Mouse (Mus musculus) midbrain, postnatal 0 days (tissue): Measurements from ENCODE around the gene Tmc6. TPM values are rescaled to one million over a fixed set of nuclear protein-coding genes. Genes with fewer than 3 reads are reported as not detected.

Experiments
- ATAC-seq: fragments of 200-750 bp; cut with Nextera tagmentation; 2 replicates; pipeline ENCODE4 v1.8.0; 2017; ENCODE audit warnings: moderate number of reproducible peaks, mild to moderate bottlenecking, moderate TSS enrichment, moderate library complexity; ENCODE audit not compliant: low FRiP score
- DNase-seq: peaks from one replicate; pipeline ENCODE4 v3.0.0-alpha.2; 2015; ENCODE audit warnings: low spot score
- H3K27ac ChIP-seq: fragments of 300-500 bp; sonication (generic); 2 replicates; pipeline ENCODE4 v1.5.1; 2014; ENCODE audit warnings: low read depth, mild to moderate bottlenecking, low read length, mixed read lengths
- H3K27me3 ChIP-seq: fragments of 300-500 bp; sonication (generic); 2 replicates; pipeline ENCODE4 v1.6.1; 2014; ENCODE audit warnings: low read length, control low read depth, mixed read lengths; ENCODE audit not compliant: insufficient read depth
- H3K36me3 ChIP-seq: fragments of 300-500 bp; sonication (generic); 2 replicates; pipeline ENCODE4 v1.6.1; 2014; ENCODE audit warnings: low read length, control low read depth, mixed read lengths; ENCODE audit not compliant: insufficient read depth
- H3K4me1 ChIP-seq: fragments of 300-500 bp; sonication (generic); 2 replicates; pipeline ENCODE4 v1.6.1; 2014; ENCODE audit warnings: mild to moderate bottlenecking, control low read depth, antibody characterized with exemption, low read length, mixed read lengths; ENCODE audit not compliant: insufficient read depth
- H3K4me2 ChIP-seq: fragments of 300-500 bp; sonication (generic); 2 replicates; pipeline ENCODE4 v1.6.1; 2014; ENCODE audit warnings: low read depth, mild to moderate bottlenecking, low read length, mixed read lengths; ENCODE audit not compliant: poor library complexity, severe bottlenecking
- H3K4me3 ChIP-seq: fragments of 300-500 bp; sonication (generic); 2 replicates; pipeline ENCODE4 v1.5.1; 2014; ENCODE audit warnings: low read depth, mild to moderate bottlenecking, low read length, moderate library complexity
- H3K9ac ChIP-seq: fragments of 300-500 bp; sonication (generic); replicated peaks from 2 replicates; pipeline ENCODE4 v1.6.1; 2014; ENCODE audit warnings: mild to moderate bottlenecking, low read length, moderate library complexity, mixed read lengths; ENCODE audit not compliant: poor library complexity, severe bottlenecking
- H3K9me3 ChIP-seq: fragments of 300-500 bp; sonication (generic); 2 replicates; pipeline ENCODE4 v1.6.1; 2016; ENCODE audit warnings: low read length, control low read depth
- CTCF ChIP-seq: IDR thresholded peaks from 2 replicates; pipeline ENCODE4 v1.5.1; 2016; ENCODE audit warnings: antibody characterized with exemption, mild to moderate bottlenecking
- WGBS: fragments of 180-500 bp; shearing (Covaris S2); extraction: QIAGEN DNeasy Blood & Tissue Kit; methylation state at CpG from one replicate; pipeline ENCODE4 v1.1.7; 2014; 5-methylcytosine and 5-hydroxymethylcytosine counted together
- polyA plus RNA-seq: library from polyadenylated mRNA; unstranded; fragments of >200 nt; fragmentation: Nextera tagmentation; extraction: Ambion mirVana; gene quantifications from 2 replicates; pipeline ENCODE4 v1.2.1, GENCODE M21; 2015
- total RNA-seq: library from RNA; depleted of rRNA; stranded (reverse); fragments of >200 nt; gene quantifications from 2 replicates; pipeline ENCODE4 v1.2.3, GENCODE M21; 2014

Gene Tmc6
- total and polyA plus RNA-seq, 2 experiments from 2014 or later: 2.2 to 3.9 TPM

DNA sequence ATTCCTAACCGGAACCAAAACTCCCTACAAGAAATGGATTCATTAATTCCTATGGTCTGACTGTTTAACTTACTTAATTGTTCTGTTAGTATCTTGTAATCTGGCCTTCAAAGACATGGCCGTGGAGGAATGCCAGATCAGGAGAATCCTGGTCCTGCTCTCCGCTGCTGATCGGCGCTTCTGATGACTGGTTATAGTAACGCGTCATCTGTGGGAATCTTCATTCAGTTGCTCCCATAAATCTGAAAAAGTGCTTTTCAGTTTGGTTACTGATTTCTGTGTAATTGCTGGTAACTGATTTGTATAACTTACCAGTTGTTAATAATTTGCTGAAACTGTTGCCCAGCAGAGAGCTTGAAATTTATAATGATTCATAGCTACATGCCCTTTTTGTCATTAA lies 50.5 kb downstream of the Tmc6 start:
- Histone ChIP-seq H3K9me3 (no peaks in the 10 kb centered on the region), H3K4me1 (peaks cover 3% of the 10 kb centered on the region; the same call in 1 of the 2 replicates), H3K9ac (no peak overlapping the region), H3K4me3 (no peak overlapping the region), H3K4me2 (no peak overlapping the region), H3K27ac (no peak overlapping the region), H3K36me3 (peaks cover 22% of the 10 kb centered on the region), H3K27me3 (no peaks in the 10 kb centered on the region)
- 89% methylated on average over 7 of the region's 7 CpGs for WGBS
- ATAC-seq (no peak), DNase-seq (no peak)
- no peak for TF ChIP-seq CTCF

GRCm38 (mm10) chr11:117730490-117730838 lies 51.5 kb downstream of the Tmc6 start:
- H3K36me3 ChIP-seq: peaks cover 16% of the 10 kb centered on the region
- TF ChIP-seq CTCF: no peak
- H3K4me3 ChIP-seq: no peak overlapping the region
- 67% methylated on average over 4 of the region's 4 CpGs for WGBS
- H3K4me2 ChIP-seq: no peak overlapping the region
- H3K27me3 ChIP-seq: no peaks in the 10 kb centered on the region
- no peak overlapping the region for H3K9ac ChIP-seq
- H3K9me3 ChIP-seq: no peaks in the 10 kb centered on the region
- H3K4me1 ChIP-seq: peaks cover 3% of the 10 kb centered on the region; the same call in 1 of the 2 replicates
- no peak overlapping the region for H3K27ac ChIP-seq
- no peak for ATAC-seq
- no peak for DNase-seq

DNA sequence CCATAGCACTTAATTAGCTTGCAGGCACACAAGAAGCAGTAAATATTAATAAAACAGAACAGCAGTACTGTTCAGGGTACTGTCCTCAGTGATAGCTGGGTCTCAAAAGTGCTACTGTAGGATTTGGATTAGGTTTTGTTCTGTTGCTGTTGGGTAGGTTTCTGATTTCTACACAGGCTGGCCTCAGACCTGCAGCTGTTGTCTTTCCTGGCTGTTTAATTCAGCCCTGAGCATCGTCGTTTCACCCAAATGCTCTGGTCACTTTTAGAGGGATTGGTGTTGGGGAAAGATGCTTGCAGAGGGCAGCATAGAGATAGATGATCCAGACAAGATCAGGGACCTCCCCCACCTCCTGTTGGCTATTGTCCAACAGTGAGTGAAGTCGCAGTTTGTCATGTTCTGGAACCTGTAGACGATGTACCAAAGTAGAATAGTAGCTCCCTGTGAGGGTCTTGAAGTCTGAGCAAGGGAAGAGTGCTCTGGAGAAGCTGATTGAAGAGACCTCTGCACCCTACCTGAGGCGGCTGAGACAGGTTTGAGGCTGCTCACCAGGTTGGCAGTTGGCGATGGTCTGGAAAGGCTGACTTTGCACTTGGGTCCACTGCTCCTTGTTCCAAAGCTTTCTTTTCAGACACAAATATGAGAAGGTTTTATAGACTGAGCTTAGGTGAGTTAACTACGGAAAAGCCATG lies 52.1 kb downstream of the Tmc6 start:
- WGBS: 84% methylated on average over 7 of the region's 7 CpGs
- H3K27ac ChIP-seq: no peak overlapping the region
- H3K36me3 ChIP-seq: peaks cover 14% of the 10 kb centered on the region
- peaks cover 3% of the 10 kb centered on the region; the same call in 1 of the 2 replicates for H3K4me1 ChIP-seq
- H3K4me2 ChIP-seq: no peak overlapping the region
- ATAC-seq (no peak), DNase-seq (no peak)
- TF ChIP-seq CTCF: no peak
- no peaks in the 10 kb centered on the region for H3K27me3 ChIP-seq
- no peak overlapping the region for H3K9ac ChIP-seq
- H3K9me3 ChIP-seq: no peaks in the 10 kb centered on the region
- no peak overlapping the region for H3K4me3 ChIP-seq

- ATAC-seq (no peak), DNase-seq (no peak)
- WGBS: 92% methylated on average over 3 of the region's 3 CpGs
- no peak for TF ChIP-seq CTCF
- peaks cover 14% of the 10 kb centered on the region for H3K36me3 ChIP-seq
- H3K27ac ChIP-seq: no peak overlapping the region
- no peaks in the 10 kb centered on the region for H3K9me3 ChIP-seq
- peaks cover 3% of the 10 kb centered on the region; the same call in 1 of the 2 replicates for H3K4me1 ChIP-seq
- H3K27me3 ChIP-seq: no peaks in the 10 kb centered on the region
- H3K9ac ChIP-seq: no peak overlapping the region
- no peak overlapping the region for H3K4me2 ChIP-seq
- no peak overlapping the region for H3K4me3 ChIP-seq
Measured at GRCm38 (mm10) chr11:117729341-117729740, 52.7 kb downstream of the Tmc6 start.

DNA sequence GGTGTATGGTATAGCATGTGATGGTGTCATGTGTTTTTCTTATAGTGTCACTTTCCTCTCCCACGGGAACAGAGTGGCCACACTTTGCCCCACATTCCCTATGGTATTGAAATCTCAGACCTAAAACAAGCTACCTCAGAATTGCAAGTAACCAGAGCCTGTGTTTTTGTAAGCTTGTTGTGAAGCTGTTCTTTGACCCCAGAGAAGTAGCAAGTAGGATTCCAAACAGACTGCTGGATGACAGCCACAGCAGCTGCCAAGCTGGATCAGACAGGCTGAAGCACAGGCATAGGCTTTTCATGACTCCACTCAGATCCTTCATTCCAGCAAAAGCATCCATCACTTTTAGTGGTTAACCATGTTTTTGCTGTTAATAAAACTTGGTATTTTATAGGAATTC lies 53.2 kb downstream of the Tmc6 start:
- Histone ChIP-seq H3K27ac (no peak overlapping the region), H3K9ac (no peak overlapping the region), H3K4me2 (no peak overlapping the region), H3K27me3 (no peaks in the 10 kb centered on the region), H3K9me3 (no peaks in the 10 kb centered on the region), H3K36me3 (peaks cover 14% of the 10 kb centered on the region), H3K4me3 (no peak overlapping the region), H3K4me1 (peaks cover 3% of the 10 kb centered on the region; the same call in 1 of the 2 replicates)
- ATAC-seq (no peak), DNase-seq (peak; percentile 17)
- TF ChIP-seq CTCF: no peak
- WGBS: 82% methylated on average over 1 of the region's 1 CpGs

DNA sequence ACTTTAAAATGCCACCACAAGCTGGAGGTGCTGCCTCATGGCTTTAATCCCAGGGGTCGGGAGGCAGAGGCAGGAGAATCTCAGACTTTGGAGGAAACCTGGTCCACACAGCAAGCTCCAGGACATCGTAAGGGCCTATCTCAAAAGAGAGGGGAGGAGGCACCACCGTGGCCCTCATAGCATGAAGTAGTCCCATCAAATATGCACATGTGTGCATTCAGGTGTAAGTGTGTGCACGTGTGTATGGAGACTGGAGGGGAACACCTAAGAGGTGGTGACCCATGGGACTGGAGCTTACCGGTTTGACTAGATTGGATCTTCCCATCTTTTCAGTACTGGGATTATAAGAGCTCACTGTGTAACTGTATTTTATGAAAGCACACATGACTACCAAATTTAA lies 53.8 kb downstream of the Tmc6 start:
- Histone ChIP-seq H3K4me1 (peaks cover 3% of the 10 kb centered on the region; the same call in 1 of the 2 replicates), H3K9me3 (no peaks in the 10 kb centered on the region), H3K27me3 (no peaks in the 10 kb centered on the region), H3K9ac (no peak overlapping the region), H3K36me3 (peaks cover 12% of the 10 kb centered on the region; the same call in 1 of the 2 replicates), H3K4me2 (no peak overlapping the region), H3K27ac (no peak overlapping the region), H3K4me3 (no peak overlapping the region)
- no peak for TF ChIP-seq CTCF
- DNase-seq (no peak), ATAC-seq (no peak)
- 92% methylated on average over 5 of the region's 5 CpGs for WGBS
